Comparison of ENCODE assay signal across 9 mouse cellular contexts in genomic region chr7:126236083-126236793, GRCm38 (mm10). TPM values are rescaled to one million over a fixed set of nuclear protein-coding genes. Genes with fewer than 3 reads are reported as not detected.
A peak's percentile ranks its signal among the peaks of the same experiment; 100 is the strongest.
DNase-seq lines count a peak whose midpoint lies in the region; ATAC-seq lines count a peak whose summit lies in the region.
"Had no signal": no experiment of that assay in that cellular context is flagged by ENCODE, and none has a peak within 500 bp of the region (broad histone marks: within the 10 kb centered on the region; RNA-seq: fewer than 3 reads in every experiment).

No protein-coding gene starts in this region.

- ATAC-seq in monocyte, adult 5-6 weeks (replicated peaks; ENCODE audit: insufficient number of reproducible peaks, low FRiP score, low TSS enrichment, poor library complexity, severe bottlenecking): peak; percentile 52

- DNase-seq in gastrocnemius, adult 18-20 months (ENCODE audit: low spot score): peak; percentile 17
- no peak for DNase-seq in gastrocnemius, postnatal 4 days (ENCODE audit: low spot score in 2 of 2)
- DNase-seq in 416B (ENCODE audit: low read depth): peak; percentile 83
- DNase-seq in frontal cortex, adult 2 months (ENCODE audit: extremely low spot score in 1 of 2, low spot score in 1 of 2): peak; percentile 58 to 73
- DNase-seq in cerebellum, postnatal 4 days (ENCODE audit: low spot score in 2 of 2): no peak
- no peak for DNase-seq in testis, postnatal 14 days (ENCODE audit: low spot score)
- DNase-seq in layer of hippocampus, adult 8-10 months (ENCODE audit: low spot score in 2 of 2): no peak
- DNase-seq: liver, embryonic 13.5 days had no signal

RNA-seq across cellular contexts. Expression of gene Xpo6, which starts 35.9 kb away (rescaled TPM):
- 10 to 100 TPM; 11.5 to 11.8 TPM for total RNA-seq in gastrocnemius, adult 18-20 months (2021)
- total RNA-seq in gastrocnemius, postnatal 4 days (2021): 10 to 100 TPM; 53.7 to 58.6 TPM
- 174 and 191 TPM in 2 replicates for polyA plus RNA-seq in frontal cortex, adult 2 months (2012; rRNA removed)
- 62.9 to 79.9 TPM (median 73.8 TPM) in 3 replicates for total RNA-seq in monocyte, adult 5-6 weeks (2017)
- 10 to 100 TPM; 89.1 to 99.7 (median 96.2) TPM for total RNA-seq in layer of hippocampus, adult 8-10 months (2022)

RNA-seq across cellular contexts. Expression of gene Sbk1, which starts 36.2 kb away (rescaled TPM):
- 10 to 100 TPM; 18.7 to 18.8 TPM for total RNA-seq in gastrocnemius, adult 18-20 months (2021)
- 10 to 100 TPM; 38.4 to 43.0 TPM for total RNA-seq in gastrocnemius, postnatal 4 days (2021)
- polyA plus RNA-seq in frontal cortex, adult 2 months (2012; rRNA removed): 54.4 and 56.0 TPM in 2 replicates
- total RNA-seq in monocyte, adult 5-6 weeks (2017): 15.4 to 20.7 TPM (median 16.7 TPM) in 3 replicates
- 10 to 100 TPM; 56.4 to 75.1 (median 65.6) TPM for total RNA-seq in layer of hippocampus, adult 8-10 months (2022)

Comparison
In these comparisons a context has a peak if more than half of its experiments do, and no peak if none do; other contexts are left out.
1. DNase-seq: peak in gastrocnemius, adult 18-20 months (single experiment), 416B (single experiment) and frontal cortex, adult 2 months (2 of 2); none in gastrocnemius, postnatal 4 days (0 of 2), cerebellum, postnatal 4 days (0 of 2), testis, postnatal 14 days (single experiment) and layer of hippocampus, adult 8-10 months (0 of 2).